Mouse (Mus musculus) heart, adult 11 months (tissue): ENCODE measurements at regions not wholly inside any gene's neighbourhood (a gene's known extent, or its start where the extent isn't known, plus 50 kb on each side); places are given as distances from the start of the nearest gene placed in this dataset.
"Not testable (repeated sequence)": the region's sequence is repeated elsewhere in the genome, so short reads cannot be mapped to it uniquely, and the experiment has no call there.

Source experiments
- DNase-seq: peaks from one replicate; pipeline ENCODE4 v3.0.0; 2022

DNA sequence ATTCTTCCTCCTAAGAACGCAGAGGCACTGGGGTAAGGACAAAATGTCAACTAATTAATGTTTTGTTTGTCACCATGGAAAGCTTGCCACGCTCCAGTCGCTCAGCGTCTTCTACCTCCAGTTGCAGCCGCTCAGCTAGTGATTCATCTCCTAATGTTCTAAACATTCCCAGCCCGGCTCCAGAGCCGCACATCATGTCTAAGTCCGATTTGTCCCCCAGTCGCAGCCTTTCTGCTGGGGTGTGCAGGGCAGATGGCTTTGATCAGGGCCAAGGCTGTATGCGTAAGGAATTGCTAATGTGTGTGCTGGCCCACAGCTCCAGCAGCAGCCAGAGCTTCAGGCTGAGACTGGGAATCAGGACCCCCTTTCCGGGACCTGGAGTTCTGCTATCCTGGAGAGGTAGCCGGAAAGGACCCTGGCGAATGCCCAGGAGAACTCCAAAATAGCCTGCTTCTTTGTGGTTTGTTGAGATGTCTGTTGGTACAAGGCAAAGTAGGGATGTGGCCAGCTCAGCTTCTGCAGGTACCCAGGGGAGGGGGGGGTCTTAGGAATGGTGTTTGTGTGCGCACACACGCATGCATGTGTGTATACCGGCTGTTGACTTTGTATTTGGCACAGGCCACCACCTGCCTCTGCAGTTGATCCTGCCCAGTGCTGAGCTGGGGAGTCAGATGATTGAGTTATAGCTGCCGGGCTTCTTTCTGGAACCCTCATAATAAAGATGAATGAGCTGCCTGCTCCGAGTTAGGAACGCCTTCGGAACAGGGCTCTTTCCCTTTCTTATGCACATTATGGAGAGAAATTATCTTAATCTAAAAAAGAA lies 143.0 kb upstream of the Kcng1 start:
- no peak for DNase-seq

DNA sequence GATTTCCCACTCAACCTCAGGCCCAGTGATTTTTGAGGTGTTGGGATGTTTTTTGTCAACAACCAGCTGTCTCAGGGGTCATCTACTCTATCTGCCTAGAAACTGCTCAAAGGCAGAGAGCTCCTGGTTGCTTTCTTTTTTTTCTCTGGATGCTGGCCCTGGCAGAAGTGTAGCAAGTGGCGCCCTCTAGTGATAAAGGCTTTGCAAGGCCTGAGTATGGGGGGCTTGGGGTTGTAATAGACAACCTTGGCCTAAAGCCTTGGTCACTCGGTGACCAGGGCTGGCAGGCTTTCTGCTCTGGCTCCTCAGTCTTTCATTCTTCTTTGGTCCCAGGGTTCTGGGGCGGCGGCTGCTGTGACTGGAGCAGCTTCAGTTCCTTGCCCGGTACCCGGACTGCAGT lies 142.0 kb upstream of the Kcng1 start:
- no peak for DNase-seq

DNA sequence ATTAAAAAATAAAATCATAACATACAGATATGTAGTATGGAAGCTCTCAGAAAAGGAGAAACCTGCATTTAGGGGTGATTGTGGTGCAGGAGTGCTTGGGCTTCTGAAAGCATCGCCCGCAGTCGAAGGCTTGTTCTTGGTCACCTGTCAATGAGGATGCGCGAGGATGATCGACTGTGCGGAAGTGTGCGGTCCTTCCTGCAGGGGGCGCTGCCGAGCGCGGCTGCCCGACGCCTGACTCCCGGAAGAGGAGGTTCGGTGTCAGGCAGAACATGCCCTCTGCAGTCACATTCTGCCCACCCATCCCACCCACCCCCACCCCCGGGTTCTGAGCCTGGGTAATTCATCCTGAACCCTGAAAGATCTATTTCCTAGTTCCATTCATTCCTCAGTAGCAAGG lies 133.6 kb upstream of the Kcng1 start:
- DNase-seq = no peak

DNA sequence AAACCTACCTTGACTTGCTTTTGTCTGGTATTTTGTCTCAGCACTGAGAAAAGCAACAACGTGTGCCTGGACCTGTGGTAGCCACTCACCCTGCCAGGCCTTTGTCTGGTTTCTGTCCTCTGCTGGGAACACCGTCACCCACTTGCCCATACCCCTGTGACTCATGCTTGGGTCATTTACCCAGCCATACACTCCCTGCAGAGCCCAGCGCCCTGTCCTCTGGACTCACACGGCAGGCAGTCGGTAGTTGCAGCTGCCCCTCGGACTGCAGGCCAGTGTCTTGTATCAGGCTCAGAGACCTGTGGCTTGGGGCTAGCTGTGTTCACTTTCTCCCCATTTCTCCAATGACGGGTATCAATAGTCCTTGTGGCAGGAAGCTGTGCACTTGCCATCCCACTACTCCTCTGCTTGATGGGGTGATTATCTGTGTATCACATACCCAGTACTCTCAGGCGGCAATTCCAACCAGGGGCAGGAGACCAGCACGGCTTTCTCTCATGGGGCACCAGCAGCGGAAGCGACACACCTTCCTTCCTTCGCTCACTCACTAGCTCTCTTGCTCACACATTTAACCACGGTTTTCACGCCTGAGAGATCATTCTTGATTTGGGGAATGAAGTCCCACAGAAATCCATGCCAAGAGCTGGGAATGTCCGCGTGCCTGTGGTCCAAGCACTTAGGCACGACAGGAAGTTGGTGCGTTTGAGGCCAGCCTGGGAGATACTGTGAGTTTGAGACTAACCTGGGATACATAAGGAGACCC lies 132.8 kb upstream of the Kcng1 start:
- no peak for DNase-seq

DNA sequence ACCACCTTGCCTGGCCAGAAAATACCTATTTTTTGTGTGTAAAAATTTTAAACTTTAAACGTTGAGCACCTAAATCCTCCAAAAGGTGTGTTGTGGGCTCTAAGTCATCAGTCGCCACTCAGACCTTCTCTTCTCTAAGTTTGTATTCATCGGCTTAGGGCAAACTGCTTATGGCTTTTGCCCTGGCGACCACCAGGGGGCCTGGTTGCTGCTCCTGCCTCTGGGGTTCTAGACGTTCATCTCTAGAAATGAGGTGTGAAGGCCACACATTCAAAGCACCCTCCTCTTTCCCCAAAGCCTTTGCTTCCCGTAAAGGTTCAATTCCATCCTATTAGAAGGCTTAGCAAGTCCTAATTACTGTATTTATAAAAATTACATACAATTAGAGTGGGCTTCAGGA lies 131.3 kb upstream of the Kcng1 start:
- no peak for DNase-seq

DNA sequence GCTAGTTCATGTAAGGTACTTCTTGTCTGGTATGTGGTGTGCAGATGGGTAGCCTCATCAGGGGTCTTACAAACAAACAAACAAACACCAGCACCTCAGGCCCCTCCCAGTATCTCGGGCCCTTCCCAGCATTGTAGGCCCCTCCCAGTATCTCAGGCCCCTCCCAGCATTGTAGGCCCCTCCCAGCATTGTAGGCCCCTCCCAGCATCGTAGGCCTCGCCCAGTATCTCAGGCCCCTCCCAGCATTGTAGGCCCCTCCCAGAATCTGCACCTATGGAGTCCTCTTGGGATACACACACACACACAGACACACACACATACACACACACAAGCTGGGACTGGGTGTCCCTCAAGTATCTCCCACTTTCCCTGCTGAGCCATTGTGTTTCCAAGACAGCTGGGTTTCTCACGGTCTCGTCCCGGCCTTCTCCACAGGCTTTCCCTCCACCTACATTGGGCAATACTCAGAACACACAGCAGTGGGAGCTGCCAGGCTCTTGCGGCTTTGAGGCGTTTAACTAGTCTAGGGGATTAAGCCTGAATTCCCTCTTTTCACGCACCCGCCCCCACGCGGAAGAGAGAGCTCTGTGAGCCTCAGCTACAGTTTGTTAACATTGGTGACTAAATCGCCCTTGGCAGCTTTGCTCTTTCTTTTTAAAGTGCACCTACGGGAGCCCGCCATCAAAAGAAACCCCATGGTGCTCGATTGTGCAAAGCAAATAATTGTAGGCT lies 121.4 kb upstream of the Kcng1 start:
- no peak for DNase-seq

DNA sequence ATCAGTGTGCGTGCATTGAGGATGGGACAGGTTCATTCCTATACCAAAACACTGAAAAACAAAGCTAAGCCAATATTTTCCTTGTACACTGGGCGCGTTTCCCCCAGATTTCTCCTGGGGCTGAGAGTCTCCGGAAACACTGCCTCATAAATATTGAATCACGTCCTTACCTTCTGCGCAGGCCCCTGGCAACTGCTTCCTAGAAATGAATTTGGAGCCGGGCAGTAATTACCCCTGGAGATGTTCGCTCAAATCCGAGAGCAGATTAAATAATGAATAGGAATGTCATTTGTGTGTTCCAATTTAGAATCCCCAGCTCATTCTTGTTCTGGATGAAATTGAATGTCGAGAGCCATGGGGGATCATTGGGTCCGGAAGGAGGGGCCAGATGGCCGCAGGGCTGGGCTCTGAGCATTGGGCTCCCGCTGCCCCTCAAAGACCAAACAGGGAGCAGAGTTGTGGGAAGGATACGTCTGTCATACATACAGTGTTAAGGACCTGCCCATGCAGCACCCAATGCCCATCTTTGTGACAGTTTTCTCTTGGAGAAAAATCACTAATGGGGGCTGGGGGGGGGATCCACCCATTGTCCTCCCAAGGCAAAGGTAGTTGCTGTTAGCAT lies 117.7 kb upstream of the Kcng1 start:
- DNase-seq = no peak

DNA sequence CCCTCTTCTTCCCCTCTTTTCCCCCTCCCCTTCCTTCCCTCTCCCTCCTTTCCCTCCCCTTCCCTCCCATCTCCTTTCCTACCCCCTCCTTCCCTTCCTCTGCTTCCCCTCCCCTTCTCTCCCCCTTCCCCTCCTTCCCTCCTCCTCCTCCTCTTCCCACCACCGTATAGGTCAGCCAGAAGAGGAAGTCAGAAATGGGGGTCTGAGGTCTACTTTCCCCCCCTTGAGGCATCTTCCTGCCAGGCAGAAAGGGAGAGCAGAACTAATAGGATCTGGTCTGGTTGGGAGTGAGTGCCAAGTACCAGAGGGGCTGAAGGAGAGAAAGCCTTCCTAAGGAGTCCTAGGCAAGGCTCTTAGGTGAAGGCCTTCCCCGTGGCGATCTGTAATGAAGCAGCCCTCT lies 114.8 kb upstream of the Kcng1 start:
- no peak for DNase-seq

DNA sequence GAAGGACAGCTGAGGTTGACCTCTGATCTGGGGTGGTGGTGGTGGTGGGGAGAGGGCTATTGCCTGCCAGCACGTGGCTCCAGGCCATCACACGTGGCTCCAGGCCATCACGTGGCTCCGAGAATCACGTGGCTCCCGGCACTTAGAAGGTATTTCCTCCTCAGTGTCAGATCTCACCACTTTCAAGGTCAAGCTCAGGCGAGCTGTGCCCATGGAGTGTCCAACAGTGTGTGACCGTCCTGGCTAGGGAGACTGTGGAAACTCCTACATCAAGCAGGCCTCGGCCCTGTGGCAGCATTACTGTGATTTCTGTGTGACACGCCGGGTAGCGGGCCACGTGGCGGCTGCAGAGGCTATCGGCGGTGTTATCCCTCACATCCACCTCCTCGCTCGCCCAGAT lies 111.8 kb upstream of the Kcng1 start:
- no peak for DNase-seq

DNA sequence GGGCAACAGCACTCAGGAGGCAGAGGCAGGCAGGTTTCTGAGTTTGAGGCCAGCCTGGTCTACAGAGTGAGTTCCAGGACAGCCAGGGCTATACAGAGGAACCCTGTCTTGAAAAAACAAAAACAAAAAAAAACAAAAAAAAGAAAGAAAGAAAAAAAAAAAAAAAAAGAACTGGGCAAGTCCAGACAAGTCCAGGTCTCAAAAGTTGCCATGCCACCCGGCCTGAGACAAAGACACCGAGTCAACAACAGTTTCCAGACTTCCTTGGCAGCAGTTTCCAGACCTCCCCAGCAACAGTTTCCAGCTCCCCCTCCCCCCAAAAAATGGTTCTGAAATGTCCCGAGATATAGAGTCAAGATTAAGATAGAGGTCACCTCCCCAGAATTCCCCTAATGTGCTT lies 110.6 kb upstream of the Kcng1 start:
- not testable (repeated sequence) for DNase-seq

DNA sequence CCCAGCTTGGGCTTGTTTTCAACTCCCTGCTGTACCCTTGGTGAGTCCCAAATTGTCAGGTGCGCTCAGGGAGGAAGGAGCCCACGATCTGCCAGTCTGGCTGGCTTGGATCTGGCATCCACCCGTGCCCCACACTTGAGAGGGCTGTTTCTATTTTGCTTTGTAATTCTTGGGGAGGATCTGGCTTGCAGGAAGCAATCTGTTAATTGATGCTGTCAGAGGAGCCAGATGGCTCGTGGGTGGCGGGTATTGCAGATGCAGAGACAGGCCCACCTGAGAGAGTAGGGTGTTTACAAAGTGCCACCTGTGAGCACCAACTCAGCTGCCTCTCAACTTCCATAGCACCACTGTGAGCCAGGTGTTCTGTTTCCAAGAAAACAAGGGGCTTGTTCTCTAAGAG lies 99.1 kb upstream of the Kcng1 start:
- DNase-seq = no peak

DNA sequence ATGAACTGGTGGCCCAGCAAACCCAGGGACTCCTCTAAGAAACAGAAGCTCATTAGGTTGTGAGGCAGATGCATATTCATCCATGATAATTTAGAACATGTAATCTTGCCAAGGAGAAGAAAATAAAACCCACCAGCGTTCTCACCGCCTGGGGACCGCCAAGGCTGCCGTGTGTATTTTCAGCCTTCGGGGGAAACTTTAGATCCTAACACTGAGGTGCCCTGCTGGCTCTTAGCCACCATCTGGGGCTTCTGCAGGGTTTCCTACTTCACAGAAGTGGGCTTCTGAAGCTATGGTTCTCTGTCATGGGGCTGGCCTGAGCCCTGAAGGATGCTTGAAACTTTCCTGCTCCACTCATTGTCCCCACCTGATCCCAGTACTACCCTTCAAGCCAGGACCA lies 90.8 kb upstream of the Kcng1 start:
- no peak for DNase-seq

DNA sequence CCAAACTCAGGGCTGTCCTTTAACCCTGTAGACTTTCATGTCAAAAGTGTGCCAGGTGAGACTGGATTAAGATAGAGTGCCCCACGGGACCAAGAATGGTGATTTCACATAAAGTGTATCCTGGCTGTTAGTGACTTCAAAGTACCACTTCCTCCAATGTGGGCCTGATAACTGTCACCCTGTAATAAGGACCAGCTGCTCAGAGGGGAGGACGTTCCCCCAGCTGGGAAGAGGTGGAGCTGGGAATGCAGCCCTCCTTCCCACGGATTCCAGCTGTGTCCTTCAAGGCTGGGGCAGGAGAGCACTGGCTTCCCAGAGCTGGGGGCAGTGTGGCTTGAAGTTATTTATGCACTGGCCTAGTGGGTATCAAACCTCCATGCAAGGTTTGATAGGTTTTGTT lies 89.7 kb upstream of the Kcng1 start:
- DNase-seq = no peak

DNA sequence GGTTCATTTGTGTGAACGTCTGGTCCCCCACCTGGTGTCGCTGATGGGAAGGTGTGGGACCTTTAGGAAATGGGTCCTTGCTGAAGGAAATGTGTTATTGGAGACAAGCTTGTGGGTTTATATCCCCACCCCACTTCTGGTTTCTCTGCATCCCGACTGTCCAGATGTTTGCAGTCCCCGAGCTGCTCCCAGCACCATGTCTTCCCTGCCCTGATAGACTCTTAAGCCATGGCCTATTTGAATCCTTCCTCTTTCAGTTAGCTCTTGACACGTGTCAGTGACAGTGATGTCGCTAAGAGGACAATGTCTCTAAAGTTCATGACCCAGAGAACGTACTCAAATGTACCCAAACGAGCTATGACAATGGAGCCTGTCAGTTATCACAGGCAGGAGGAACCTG lies 77.7 kb upstream of the Kcng1 start:
- no peak for DNase-seq

DNA sequence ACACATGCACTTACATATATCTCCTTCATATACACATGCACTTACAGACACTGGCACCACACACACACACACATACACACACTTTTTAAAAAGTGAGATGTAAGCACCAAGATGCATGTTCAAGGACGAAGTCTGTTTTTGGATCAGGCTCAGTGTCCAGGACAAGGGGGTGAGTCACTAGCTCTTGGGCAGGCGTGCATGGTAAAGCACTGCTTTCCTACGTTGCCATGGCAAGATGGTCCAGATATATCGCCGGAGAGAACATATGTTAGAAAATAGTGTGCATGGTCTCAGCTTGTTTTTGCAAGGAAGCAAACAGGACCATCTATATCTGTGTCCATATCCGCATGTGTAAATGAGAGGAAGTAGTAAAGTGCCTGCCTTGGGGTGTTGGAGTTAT lies 77.0 kb upstream of the Kcng1 start:
- DNase-seq = no peak

DNA sequence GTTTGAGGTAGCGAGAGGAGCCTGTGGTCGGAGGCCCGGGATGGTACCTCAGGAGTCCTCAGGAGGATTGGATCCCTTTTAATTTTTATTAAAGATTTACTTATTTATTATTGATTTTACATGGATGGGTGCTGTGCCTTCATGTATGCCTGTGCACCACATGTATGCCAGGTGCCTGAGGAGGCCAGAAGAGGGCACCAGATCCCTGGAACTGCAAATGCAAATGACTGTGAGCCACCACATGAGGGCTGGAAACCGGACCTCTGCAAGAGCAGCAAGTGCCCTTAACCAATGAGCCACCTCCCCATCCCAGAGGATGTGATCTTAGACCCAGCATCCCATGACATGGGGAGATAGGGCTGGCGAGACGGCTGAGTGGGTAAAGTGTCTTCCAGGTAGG lies 76.3 kb upstream of the Kcng1 start:
- no peak for DNase-seq

DNA sequence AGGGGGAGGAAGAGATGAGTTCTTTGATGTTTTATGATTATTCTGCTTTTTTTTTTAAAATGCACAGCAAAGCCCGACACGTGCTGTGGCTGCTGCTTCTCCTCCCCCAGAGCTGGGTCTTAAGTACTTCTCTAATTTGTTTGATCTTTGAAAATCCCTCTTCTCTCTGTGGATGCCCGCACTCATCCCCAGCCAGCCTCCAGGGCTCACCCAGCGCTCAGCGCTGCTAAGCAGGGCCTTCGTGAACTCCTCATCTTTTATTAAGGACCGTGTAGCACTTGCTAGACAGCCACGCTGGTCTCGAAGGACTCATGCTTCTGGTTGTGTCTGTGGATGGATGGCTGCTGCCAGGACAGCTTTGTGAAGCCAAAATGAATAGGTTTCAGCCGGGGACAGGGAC lies 72.9 kb upstream of the Kcng1 start:
- no peak for DNase-seq

DNA sequence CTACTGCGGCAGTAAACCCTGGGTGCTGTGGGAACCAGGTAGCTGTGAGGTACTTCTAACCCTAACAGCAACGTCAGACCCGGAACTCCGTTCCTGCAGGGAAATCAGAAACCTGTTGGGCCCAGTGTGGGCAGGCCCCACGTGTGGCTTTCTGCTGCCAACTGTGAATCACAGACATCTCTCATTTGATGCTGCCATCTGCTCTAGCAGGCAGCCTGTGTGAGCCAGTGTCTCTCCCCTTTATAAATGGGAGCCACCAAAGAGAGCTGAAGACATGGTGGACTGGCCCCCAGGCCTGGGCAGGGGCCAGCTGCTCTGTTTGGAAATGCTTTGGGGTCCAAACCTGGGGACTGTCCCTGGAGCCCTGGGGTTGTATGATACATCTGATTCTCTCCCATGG lies 71.1 kb upstream of the Kcng1 start:
- no peak for DNase-seq

DNA sequence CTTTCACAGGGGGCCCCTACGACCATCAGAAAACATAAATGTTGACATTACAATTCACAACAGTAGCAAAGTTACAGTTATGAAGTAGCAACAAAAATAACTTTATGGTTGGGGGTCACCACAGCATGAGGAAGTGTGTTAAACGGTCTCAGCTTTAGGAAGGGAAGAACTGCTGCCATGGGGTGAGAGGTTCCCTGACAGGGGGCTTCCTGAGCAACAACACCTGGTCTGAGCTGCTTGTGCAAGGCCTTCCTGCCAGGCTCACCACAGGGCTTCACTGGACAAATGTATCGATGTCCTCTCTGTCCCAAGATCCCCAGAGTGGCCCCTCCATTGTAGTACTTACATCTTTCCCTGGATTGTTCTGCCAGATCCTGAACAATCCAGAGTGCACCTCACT lies 70.7 kb upstream of the Kcng1 start:
- no peak for DNase-seq

DNA sequence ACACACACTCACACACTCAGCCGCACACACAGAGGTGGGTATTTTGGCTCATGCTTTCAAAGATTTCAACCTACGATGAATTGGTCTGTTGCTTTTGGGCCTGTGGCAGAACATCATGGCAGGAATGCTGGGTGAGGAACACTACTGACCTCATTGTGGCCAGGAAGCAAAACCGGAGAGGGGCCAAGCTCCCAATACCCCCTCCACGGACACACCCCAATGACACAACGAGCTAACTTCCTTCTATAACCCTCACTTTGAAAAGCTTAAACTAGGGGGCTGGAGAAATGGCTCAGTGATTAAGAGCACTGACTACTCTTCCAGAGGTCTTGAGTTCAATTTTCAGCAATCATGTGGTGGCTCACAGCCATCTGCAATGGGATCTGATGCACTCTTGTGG lies 63.8 kb upstream of the Kcng1 start:
- DNase-seq = no peak

DNA sequence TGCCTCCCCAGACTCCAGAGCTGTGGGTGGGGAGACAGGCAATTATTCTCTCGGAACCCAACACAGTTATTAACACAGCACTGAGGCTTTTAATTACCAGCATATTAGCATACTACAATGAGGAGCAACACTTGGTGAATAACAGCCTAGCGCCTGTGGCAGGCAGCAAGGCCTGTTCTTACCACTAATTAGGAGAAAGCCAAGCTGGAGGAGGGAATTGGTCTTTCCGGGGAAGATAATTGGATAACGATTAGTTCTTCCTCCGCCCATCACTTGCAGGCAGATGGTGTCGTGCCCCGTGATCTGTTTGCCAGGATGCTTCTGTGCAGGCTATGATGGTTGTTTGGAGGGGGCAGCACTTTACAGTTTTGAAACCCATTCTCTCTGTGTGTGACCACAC lies 62.2 kb upstream of the Kcng1 start:
- DNase-seq = no peak

DNA sequence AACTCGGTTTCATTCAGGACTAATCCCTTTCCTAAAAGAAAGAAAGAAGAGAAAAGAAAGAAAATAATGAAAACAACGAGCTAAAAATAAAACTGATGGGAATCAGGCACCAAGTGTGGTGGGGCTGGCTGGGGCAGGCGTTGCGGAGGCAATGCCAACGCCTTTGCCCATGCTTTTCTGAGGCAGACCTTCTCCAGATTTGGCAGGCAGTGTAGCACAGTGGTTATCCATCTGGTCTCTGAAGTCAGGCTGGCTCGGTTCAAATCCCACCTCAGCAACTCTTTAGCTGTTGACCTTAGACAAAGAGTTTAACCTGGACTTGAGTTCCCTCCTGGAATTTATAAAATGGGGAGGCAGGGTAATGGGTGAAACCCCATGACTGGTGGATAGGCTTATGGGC lies 57.3 kb upstream of the Kcng1 start:
- no peak for DNase-seq

DNA sequence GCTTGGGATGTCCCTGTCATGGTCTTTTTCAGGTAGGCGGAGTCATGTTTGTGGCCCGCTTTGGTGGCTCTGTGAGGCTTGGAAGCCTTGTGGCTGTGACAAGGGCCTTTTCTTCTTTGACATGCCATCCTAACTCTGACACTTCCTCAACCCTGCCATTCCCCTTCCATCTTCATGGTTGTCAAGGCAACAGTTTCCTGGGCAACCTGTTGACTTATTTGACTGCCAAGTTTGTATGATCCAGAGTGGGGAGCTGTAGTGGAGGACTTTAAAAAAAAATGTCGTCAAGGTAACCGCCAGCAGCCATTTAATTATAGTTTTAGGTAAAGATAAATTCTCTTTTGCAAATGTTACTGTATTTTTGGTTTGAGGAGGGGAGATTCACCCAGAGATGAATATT lies 56.8 kb upstream of the Kcng1 start:
- DNase-seq = no peak

DNA sequence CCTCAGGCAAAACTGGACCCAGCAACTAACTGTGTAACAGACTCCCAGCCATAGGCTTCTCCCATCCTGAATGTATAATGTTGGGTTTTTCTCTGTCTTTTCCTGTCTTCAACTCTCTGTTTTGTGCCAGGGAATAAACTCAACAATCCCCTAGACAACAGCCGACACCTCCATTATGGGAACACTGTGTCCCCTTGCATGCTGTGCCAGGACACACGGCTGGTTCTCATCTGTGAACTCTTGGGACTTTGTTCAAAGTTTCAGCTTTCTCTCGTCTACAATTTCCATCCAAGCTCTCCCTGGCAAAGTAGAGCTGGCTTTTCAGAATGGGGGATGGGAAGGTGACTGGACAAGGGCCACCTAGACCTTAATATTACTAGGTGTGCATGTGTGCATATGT lies 56.1 kb upstream of the Kcng1 start:
- peak; percentile 91 for DNase-seq
